Mouse (Mus musculus): ENCODE results near the gene Clcc1.

DNA sequence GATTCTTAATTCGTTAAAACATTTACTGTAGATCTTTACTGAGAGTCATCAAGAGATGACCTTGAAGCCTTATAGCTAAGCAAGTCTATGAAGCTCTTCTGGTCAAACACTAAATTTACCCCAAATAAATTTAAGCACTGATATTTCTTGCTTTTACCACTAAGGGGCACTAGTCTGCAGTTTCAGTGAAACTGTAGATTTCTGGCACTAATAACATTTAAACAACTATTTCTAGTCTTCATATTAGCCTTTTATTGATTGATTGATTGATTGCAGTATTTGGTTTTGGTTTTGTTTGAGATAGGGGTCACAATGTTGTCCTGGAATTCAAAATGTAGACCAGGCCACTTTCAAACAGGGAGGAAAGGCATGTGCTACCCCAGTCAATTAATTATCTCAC, 47.5 kb downstream of the Clcc1 start:
- no peak for TF ChIP-seq EP300 (IDR thresholded peaks at IDR 0.05; ENCODE audit: insufficient read depth, low read depth, low read length)
- no peak for TF ChIP-seq CTCF (IDR thresholded peaks at IDR 0.05; ENCODE audit: low read depth, low read length)
- TF ChIP-seq POLR2A (IDR thresholded peaks at IDR 0.05; ENCODE audit: insufficient read depth, low read length): no peak
